Mouse (Mus musculus) layer of hippocampus, adult 6 months (tissue): ENCODE measurements around the gene 1700024B05Rik. TPM values are rescaled to one million over a fixed set of nuclear protein-coding genes. Genes with fewer than 3 reads are reported as not detected.

ENCODE experiments used
- long read RNA-seq, 2 experiments: library from polyadenylated mRNA; unstranded; transcript quantifications; one replicate each; pipeline ENCODE4 v2.0.0; 2019 to 2020
- polyA plus RNA-seq: library from polyadenylated mRNA; unstranded; fragments of <200 nt; fragmentation: Nextera tagmentation; gene quantifications from 2 replicates; pipeline ENCODE4 v1.2.3, GENCODE M21; 2021

The 1700024B05Rik gene
- polyA plus RNA-seq, result not detected in 2 replicates
- long read RNA-seq, experiment 1, result 0 reads
- long read RNA-seq, experiment 2, result 0 reads

DNA sequence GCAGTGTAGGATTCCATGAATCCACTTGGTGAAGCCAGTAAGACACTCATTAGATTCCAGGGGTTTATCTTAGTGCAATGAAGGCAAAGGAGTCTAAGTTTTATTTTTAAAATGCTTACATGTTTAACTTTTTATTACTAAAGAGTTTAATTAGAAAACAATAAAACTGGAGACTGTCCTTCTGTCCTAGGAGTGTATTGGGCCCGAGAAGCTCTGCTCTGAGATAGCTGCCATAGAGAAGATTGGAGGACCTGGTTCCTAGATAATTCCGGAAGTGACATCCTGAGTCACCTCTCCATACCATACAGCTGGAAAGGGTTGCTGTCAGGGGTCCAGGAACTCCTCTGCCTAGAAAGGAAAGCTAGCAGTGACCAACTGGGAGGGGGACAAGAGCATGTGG, at the start of gene 1700024B05Rik:
Gene 1700024B05Rik (plus strand): TSS at position 301 of the 400 bp plus-strand sequence.

DNA sequence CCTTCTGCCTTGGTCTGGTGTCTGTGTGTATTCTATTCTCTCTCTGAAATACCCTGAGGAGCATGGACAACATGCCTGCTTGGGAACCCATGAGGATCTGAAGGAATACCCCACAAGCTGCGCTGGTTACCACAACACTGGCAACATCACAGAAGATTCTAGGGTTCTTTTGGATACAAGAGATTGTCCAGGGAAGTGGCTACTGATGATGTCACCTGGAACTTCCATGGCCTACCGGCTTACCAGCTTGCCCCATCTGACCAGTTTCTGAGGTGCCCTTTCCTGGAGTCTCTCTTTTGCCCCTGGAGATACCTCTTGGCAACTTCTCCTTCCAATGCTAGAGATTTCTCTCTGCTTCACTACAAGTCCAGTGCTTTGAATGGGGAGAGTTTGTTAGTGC, 36.6 kb upstream of the 1700024B05Rik start, which contains the start of gene Gm7980:
Gene Gm7980 (minus strand): TSS at position 101 of the 400 bp plus-strand sequence.

DNA sequence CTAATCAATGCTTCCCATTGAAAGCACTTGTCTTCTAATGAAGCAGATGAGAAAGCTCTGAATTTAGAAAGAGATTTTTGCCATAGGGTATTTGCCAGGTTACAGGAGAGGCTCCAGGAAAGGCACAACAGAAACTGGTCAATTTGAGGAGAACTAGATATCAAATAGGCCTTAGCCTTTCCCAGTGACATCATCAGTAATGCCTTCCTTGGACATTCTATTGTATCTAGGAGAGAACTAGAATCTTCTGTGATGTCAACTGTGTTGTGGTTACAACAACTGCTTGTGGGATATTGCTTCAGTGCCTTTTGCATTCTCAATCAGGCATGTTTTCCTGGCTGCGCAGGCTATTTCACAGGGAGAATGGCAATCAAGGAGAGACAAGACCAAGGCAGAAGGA, 19.1 kb upstream of the 1700024B05Rik start, which contains the start of gene 1700049E17Rik1:
Gene 1700049E17Rik1 (plus strand): TSS at position 301 of the 400 bp plus-strand sequence.

DNA sequence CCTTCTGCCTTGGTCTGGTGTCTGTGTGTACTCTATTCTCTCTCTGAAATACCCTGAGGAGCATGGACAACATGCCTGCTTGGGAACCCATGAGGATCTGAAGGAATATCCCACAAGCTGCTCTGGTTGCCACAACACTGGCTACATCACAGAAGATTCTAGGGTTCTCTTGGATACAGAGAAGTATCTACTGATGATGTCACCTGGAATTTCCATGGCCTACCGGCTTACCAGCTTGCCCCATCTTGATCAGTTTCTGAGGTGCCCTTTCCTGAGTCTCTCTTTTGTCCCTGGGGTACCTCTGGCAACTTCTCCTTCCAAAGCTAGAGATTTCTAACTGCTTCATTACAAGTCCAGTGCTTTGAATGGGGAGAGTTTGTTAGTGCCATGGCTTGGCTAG, 24.0 kb downstream of the 1700024B05Rik start, which contains the start of gene Gm6401:
Gene Gm6401 (minus strand): TSS at position 101 of the 400 bp plus-strand sequence.

DNA sequence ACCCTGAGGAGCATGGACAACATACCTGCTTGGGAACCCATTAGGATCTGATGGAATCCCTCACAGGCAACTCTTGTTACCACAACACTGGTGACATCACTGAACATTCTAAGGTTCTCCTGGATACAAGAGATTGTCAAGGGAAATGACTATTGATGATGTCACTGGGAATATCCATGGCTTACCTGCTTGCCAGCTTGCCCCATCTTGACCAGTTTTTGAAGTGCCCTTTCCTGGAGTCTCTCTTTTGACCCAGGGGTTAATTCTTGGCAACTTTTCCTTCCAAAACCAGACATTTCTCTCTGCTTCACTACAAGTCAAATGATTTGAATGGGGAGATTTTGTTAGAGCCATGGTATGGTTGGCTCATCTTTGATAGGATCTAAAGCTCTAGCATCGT, 39.4 kb downstream of the 1700024B05Rik start, which contains the start of gene Gm3543:
Gene Gm3543 (minus strand): TSS at position 101 of the 400 bp plus-strand sequence.

Other genes starting within 250 kb of the 1700024B05Rik start
- not detected in 2 replicates for gene Gm8068, start 242.1 kb upstream of the 1700024B05Rik start, polyA plus RNA-seq
- not detected in 2 replicates for gene Gm7929, start 193.4 kb upstream of the 1700024B05Rik start, polyA plus RNA-seq
- not detected in 2 replicates for gene Gm47189, start 171.6 kb upstream of the 1700024B05Rik start, polyA plus RNA-seq
- gene Gm7980, start 36.7 kb upstream of the 1700024B05Rik start, polyA plus RNA-seq, result not detected in 2 replicates
- gene 1700049E17Rik1, start 19.0 kb upstream of the 1700024B05Rik start, polyA plus RNA-seq, result not detected in 2 replicates
- gene Gm6401, start 23.9 kb downstream of the 1700024B05Rik start, polyA plus RNA-seq, result not detected in 2 replicates
- not detected in 2 replicates for gene Gm3543, start 39.3 kb downstream of the 1700024B05Rik start, polyA plus RNA-seq
- gene Gm7951, start 173.4 kb downstream of the 1700024B05Rik start, polyA plus RNA-seq, result not detected in 2 replicates
- not detected in 2 replicates for gene Gm17027, start 218.6 kb downstream of the 1700024B05Rik start, polyA plus RNA-seq
- gene Gm3573, start 246.8 kb downstream of the 1700024B05Rik start, polyA plus RNA-seq, result not detected in 2 replicates